Mouse (Mus musculus) midbrain, embryonic 15.5 days (tissue): ENCODE data around the gene Slc39a3. TPM values are rescaled to one million over a fixed set of nuclear protein-coding genes. Genes with fewer than 3 reads are reported as not detected.
A peak's percentile ranks its signal among the peaks of the same experiment; 100 is the strongest.
"Not testable (repeated sequence)": the region's sequence is repeated elsewhere in the genome, so short reads cannot be mapped to it uniquely, and the experiment has no call there.

ENCODE experiments used
- ATAC-seq: fragments of 200-750 bp; cut with Nextera tagmentation; replicated peaks from 2 replicates; pipeline ENCODE4 v1.8.0; 2017; ENCODE audit warnings: moderate TSS enrichment
- H3K27ac ChIP-seq: fragments of 300-500 bp; sonication (generic); 2 replicates; pipeline ENCODE4 v1.5.1; 2015; ENCODE audit warnings: mild to moderate bottlenecking, inconsistent platforms
- H3K27me3 ChIP-seq: fragments of 300-500 bp; sonication (generic); replicated peaks from 2 replicates; pipeline ENCODE4 v1.6.1; 2015; ENCODE audit warnings: inconsistent platforms
- H3K36me3 ChIP-seq: fragments of 300-500 bp; sonication (generic); replicated peaks from 2 replicates; pipeline ENCODE4 v1.6.1; 2015; ENCODE audit warnings: inconsistent platforms
- H3K4me1 ChIP-seq: fragments of 300-500 bp; sonication (generic); 2 replicates; pipeline ENCODE4 v1.6.1; 2015; ENCODE audit warnings: inconsistent platforms
- H3K4me2 ChIP-seq: fragments of 300-500 bp; sonication (generic); 2 replicates; pipeline ENCODE4 v1.6.1; 2015; ENCODE audit warnings: inconsistent platforms, mild to moderate bottlenecking, moderate library complexity
- H3K4me3 ChIP-seq: fragments of 300-500 bp; sonication (generic); 2 replicates; pipeline ENCODE4 v1.5.1; 2015; ENCODE audit warnings: mild to moderate bottlenecking, inconsistent platforms
- H3K9ac ChIP-seq: fragments of 300-500 bp; sonication (generic); 2 replicates; pipeline ENCODE4 v1.6.1; 2015; ENCODE audit warnings: mild to moderate bottlenecking, inconsistent platforms
- H3K9me3 ChIP-seq: fragments of 300-500 bp; sonication (generic); 2 replicates; pipeline ENCODE4 v1.6.1; 2016; ENCODE audit warnings: inconsistent platforms
- WGBS: fragments of 180-500 bp; shearing (Covaris S2); methylation state at CpG from one replicate; pipeline ENCODE4 v1.1.7; 2015; ENCODE audit warnings: mixed read lengths; 5-methylcytosine and 5-hydroxymethylcytosine counted together
- polyA plus RNA-seq: library from polyadenylated mRNA; unstranded; fragments of >200 nt; fragmentation: Nextera tagmentation; extraction: Ambion mirVana; gene quantifications from 2 replicates; pipeline ENCODE4 v1.2.1, GENCODE M21; 2015

The Slc39a3 gene
- 57.2 and 58.0 TPM in 2 replicates for polyA plus RNA-seq

DNA sequence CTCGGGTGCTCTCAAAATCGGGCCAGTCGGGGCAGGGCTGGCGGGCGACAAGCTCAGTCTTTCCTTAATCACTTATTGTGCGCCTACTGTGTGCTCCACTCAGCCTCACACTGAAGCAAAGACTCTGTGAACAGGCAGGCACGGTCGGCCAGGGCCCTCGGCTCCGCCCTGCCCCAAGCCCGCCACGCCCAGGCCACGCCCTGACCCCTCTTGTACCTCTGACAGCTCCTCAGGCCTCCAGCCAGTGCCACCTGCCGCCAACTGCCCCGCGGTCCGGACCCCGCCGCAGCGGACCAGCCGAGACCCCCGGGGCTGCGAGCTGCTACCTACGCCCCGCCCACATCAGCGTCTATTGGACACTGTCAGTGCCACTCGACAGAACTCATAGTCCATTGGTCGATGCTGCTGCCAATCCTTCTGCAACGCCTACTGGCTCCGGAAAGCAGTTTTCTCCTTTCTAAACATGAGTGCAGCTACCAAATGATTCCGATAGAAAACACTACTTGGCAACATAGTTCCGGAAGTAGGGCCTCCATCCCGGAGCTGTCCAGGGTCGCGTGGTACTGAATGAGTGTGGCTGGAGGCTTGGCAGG is at the start of gene Slc39a3:
Gene Slc39a3, minus strand, starts transcription at position 439 of the 593 bp plus-strand sequence.
- H3K4me1 ChIP-seq, result peaks cover 29% of the 10 kb centered on the region
- H3K9ac ChIP-seq, result peak within 1 kb of the TSS; percentile 92
- H3K27me3 ChIP-seq, result no peaks in the 10 kb centered on the region
- peak; percentile 99 for ATAC-seq
- WGBS, result under 1% methylated on average over 35 of the region's 35 CpGs
- H3K27ac ChIP-seq, result peak within 1 kb of the TSS; percentile 78
- H3K9me3 ChIP-seq, result no peaks in the 10 kb centered on the region
- peak within 1 kb of the TSS; percentile 95 for H3K4me3 ChIP-seq
- peak within 1 kb of the TSS; percentile 73 for H3K4me2 ChIP-seq
- peaks cover 2% of the 10 kb centered on the region; the same call in 1 of the 2 replicates for H3K36me3 ChIP-seq

- Histone ChIP-seq H3K9ac (no peak overlapping the region), H3K9me3 (no peaks in the 10 kb centered on the region), H3K4me3 (no peak overlapping the region), H3K27me3 (no peaks in the 10 kb centered on the region; the same call in 1 of the 2 replicates), H3K36me3 (peaks cover 4% of the 10 kb centered on the region; the same call in 1 of the 2 replicates), H3K4me2 (no peak overlapping the region), H3K27ac (no peak overlapping the region), H3K4me1 (no peaks in the 10 kb centered on the region)
- WGBS, result 58% methylated on average over 2 of the region's 2 CpGs
- no peak for ATAC-seq
Measured at GRCm38 (mm10) chr10:81087021-81087420, 49.8 kb upstream of the Slc39a3 start.

- Histone ChIP-seq H3K9me3 (no peaks in the 10 kb centered on the region), H3K27me3 (no peaks in the 10 kb centered on the region), H3K36me3 (peaks cover 47% of the 10 kb centered on the region), H3K4me2 (no peak overlapping the region), H3K4me1 (no peaks in the 10 kb centered on the region), H3K27ac (no peak overlapping the region), H3K9ac (no peak overlapping the region), H3K4me3 (no peak overlapping the region)
- ATAC-seq, result peak; percentile 45
- 78% methylated on average over 7 of the region's 7 CpGs for WGBS
Measured at GRCm38 (mm10) chr10:81082168-81082960, 45.1 kb upstream of the Slc39a3 start.

GRCm38 (mm10) chr10:81080008-81080655 is 42.9 kb upstream of the Slc39a3 start:
- H3K27ac ChIP-seq, result no peak overlapping the region
- H3K27me3 ChIP-seq, result no peaks in the 10 kb centered on the region
- ATAC-seq, result no peak
- WGBS, result 95% methylated on average over 31 of the region's 31 CpGs
- peaks cover 60% of the 10 kb centered on the region for H3K36me3 ChIP-seq
- H3K9ac ChIP-seq, result no peak overlapping the region
- no peaks in the 10 kb centered on the region for H3K4me1 ChIP-seq
- no peak overlapping the region for H3K4me3 ChIP-seq
- H3K9me3 ChIP-seq, result no peaks in the 10 kb centered on the region
- no peak overlapping the region for H3K4me2 ChIP-seq

GRCm38 (mm10) chr10:81077916-81078315 is 40.7 kb upstream of the Slc39a3 start:
- H3K27ac ChIP-seq, result no peak overlapping the region
- no peaks in the 10 kb centered on the region for H3K27me3 ChIP-seq
- peaks cover 77% of the 10 kb centered on the region for H3K36me3 ChIP-seq
- no peak overlapping the region for H3K9ac ChIP-seq
- no peak overlapping the region for H3K4me2 ChIP-seq
- no peaks in the 10 kb centered on the region for H3K4me1 ChIP-seq
- H3K4me3 ChIP-seq, result no peak overlapping the region
- no peaks in the 10 kb centered on the region for H3K9me3 ChIP-seq
- WGBS, result 94% methylated on average over 11 of the region's 11 CpGs
- ATAC-seq, result no peak

GRCm38 (mm10) chr10:81076356-81076755 is 39.1 kb upstream of the Slc39a3 start:
- no peak overlapping the region for H3K27ac ChIP-seq
- H3K9ac ChIP-seq, result no peak overlapping the region
- ATAC-seq, result no peak
- no peaks in the 10 kb centered on the region for H3K9me3 ChIP-seq
- H3K36me3 ChIP-seq, result peaks cover 67% of the 10 kb centered on the region
- H3K27me3 ChIP-seq, result no peaks in the 10 kb centered on the region
- WGBS, result 90% methylated on average over 1 of the region's 1 CpGs
- peaks cover 4% of the 10 kb centered on the region for H3K4me1 ChIP-seq
- no peak overlapping the region for H3K4me2 ChIP-seq
- no peak overlapping the region for H3K4me3 ChIP-seq

DNA sequence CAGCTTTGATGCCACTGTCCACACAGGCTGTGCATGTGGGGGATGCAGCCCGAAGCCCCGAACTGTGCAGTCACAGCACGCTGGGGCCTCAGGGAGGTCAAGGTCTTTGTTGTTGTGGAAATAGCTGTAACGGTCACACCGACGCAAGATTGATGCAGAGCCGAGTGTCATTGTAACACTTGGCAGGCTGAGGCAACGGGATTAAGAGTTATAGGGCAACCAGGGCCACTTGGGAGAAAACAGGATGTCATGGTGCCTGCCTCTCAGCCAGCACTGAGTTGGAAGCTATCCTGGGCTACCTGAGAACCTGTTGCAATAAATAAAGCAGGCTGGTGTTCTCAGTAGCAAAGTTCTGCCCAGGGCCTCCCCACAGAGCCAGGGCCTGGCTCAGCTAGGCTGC is 38.5 kb upstream of the Slc39a3 start:
- no peaks in the 10 kb centered on the region for H3K27me3 ChIP-seq
- WGBS, result 69% methylated on average over 8 of the region's 8 CpGs
- H3K27ac ChIP-seq, result no peak overlapping the region
- H3K9me3 ChIP-seq, result no peaks in the 10 kb centered on the region
- no peak overlapping the region for H3K4me2 ChIP-seq
- no peak for ATAC-seq
- H3K4me1 ChIP-seq, result peaks cover 10% of the 10 kb centered on the region
- no peak overlapping the region for H3K9ac ChIP-seq
- no peak overlapping the region for H3K4me3 ChIP-seq
- peaks cover 60% of the 10 kb centered on the region for H3K36me3 ChIP-seq

DNA sequence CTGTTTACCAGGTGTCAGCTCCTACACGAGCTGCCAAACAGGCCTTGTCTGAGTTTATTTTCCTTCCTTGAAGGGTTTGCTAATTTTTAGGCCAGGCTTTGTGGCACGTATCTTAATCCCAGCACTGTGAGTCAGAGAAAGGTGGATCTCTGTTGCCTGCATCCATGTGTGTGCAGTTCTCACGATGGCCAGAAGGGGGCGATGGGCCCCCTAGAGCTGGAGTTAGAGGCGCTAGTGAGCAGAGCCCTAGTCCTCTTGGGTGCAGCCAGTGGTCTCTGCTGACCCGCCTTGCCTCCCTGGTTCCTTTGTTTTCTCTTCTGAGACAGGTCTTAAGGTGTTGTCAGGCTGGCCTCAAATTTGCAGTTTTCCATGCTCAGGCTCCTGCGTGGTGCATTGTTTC is 36.2 kb upstream of the Slc39a3 start:
- peaks cover 38% of the 10 kb centered on the region; the same call in 1 of the 2 replicates for H3K36me3 ChIP-seq
- no peaks in the 10 kb centered on the region for H3K27me3 ChIP-seq
- peaks cover 24% of the 10 kb centered on the region for H3K4me1 ChIP-seq
- no peak overlapping the region for H3K4me2 ChIP-seq
- no peak for ATAC-seq
- H3K27ac ChIP-seq, result no peak overlapping the region
- WGBS, result 66% methylated on average over 7 of the region's 7 CpGs
- H3K9me3 ChIP-seq, result no peaks in the 10 kb centered on the region
- H3K4me3 ChIP-seq, result no peak overlapping the region
- H3K9ac ChIP-seq, result no peak overlapping the region

DNA sequence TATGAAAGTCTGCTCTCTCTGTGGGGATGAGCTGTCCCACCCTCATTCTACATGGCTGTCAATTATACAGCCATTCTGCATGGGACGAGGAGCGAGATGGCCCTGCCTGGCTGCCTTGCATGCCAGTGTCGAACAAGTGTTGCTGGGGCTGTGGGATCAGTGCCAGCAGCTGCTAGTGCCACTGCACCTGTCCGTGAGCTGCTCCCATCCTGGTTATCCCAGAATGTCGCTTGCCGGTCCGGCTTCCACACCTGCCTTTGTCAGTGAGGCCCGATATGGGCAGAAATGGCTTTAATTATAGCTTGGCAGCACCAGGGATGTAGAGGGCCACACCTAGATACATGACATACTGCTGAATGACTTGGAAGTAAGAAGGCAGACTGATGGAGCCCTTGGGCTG is 35.1 kb upstream of the Slc39a3 start:
- 89% methylated on average over 8 of the region's 8 CpGs for WGBS
- H3K4me3 ChIP-seq, result no peak overlapping the region
- H3K9ac ChIP-seq, result no peak overlapping the region
- H3K9me3 ChIP-seq, result no peaks in the 10 kb centered on the region
- peaks cover 30% of the 10 kb centered on the region; the same call in 1 of the 2 replicates for H3K36me3 ChIP-seq
- no peak for ATAC-seq
- H3K27me3 ChIP-seq, result no peaks in the 10 kb centered on the region
- H3K4me1 ChIP-seq, result peaks cover 24% of the 10 kb centered on the region
- no peak overlapping the region for H3K4me2 ChIP-seq
- H3K27ac ChIP-seq, result no peak overlapping the region

- peaks cover 16% of the 10 kb centered on the region; the same call in 1 of the 2 replicates for H3K36me3 ChIP-seq
- H3K4me3 ChIP-seq, result peak within 1 kb of the TSS; percentile 81
- H3K27me3 ChIP-seq, result no peaks in the 10 kb centered on the region
- H3K9ac ChIP-seq, result peak within 1 kb of the TSS; percentile 86
- peaks cover 24% of the 10 kb centered on the region for H3K4me1 ChIP-seq
- ATAC-seq, result peak; percentile 95
- H3K9me3 ChIP-seq, result no peaks in the 10 kb centered on the region
- peak within 1 kb of the TSS; percentile 85 for H3K4me2 ChIP-seq
- WGBS, result under 1% methylated on average over 35 of the region's 35 CpGs
- peak within 1 kb of the TSS; percentile 77 for H3K27ac ChIP-seq
Measured at GRCm38 (mm10) chr10:81069836-81070235, 32.6 kb upstream of the Slc39a3 start, which contains the start of gene Thop1. TSS of gene Thop1 (plus strand) at chr10:81070035.

- H3K27ac ChIP-seq, result no peak overlapping the region
- no peaks in the 10 kb centered on the region for H3K9me3 ChIP-seq
- no peak for ATAC-seq
- no peak overlapping the region for H3K4me3 ChIP-seq
- no peak overlapping the region for H3K4me2 ChIP-seq
- H3K4me1 ChIP-seq, result peaks cover 24% of the 10 kb centered on the region
- 71% methylated on average over 5 of the region's 5 CpGs for WGBS
- peaks cover 7% of the 10 kb centered on the region; the same call in 1 of the 2 replicates for H3K36me3 ChIP-seq
- H3K9ac ChIP-seq, result no peak overlapping the region
- H3K27me3 ChIP-seq, result no peaks in the 10 kb centered on the region
Measured at GRCm38 (mm10) chr10:81068706-81069105, 31.5 kb upstream of the Slc39a3 start.

- H3K9ac ChIP-seq, ATAC-seq, H3K36me3 ChIP-seq, H3K9me3 ChIP-seq, H3K4me3 ChIP-seq, H3K27me3 ChIP-seq, H3K4me2 ChIP-seq, H3K27ac ChIP-seq: not testable (repeated sequence)
- peaks cover 14% of the 10 kb centered on the region for H3K4me1 ChIP-seq
- WGBS, result 85% methylated on average over 8 of the region's 8 CpGs
Measured at GRCm38 (mm10) chr10:81064519-81064918, 27.3 kb upstream of the Slc39a3 start.
